Mouse (Mus musculus) intestine, postnatal 0 days (tissue): ENCODE results near the gene Iqcd. TPM values are rescaled to one million over a fixed set of nuclear protein-coding genes. Genes with fewer than 3 reads are reported as not detected.

Source experiments
- ATAC-seq: fragments of 200-750 bp; cut with Nextera tagmentation; 2 replicates; pipeline ENCODE4 v1.8.0; 2017; ENCODE audit warnings: mild to moderate bottlenecking, moderate TSS enrichment, moderate library complexity
- H3K27ac ChIP-seq: fragments of 300-500 bp; sonication (generic); 2 replicates; pipeline ENCODE4 v1.5.1; 2014; ENCODE audit warnings: mild to moderate bottlenecking, low read depth, low read length, moderate library complexity
- H3K27me3 ChIP-seq: fragments of 300-500 bp; sonication (generic); replicated peaks from 2 replicates; pipeline ENCODE4 v1.6.1; 2014; ENCODE audit warnings: low read length, mixed read lengths; ENCODE audit not compliant: control insufficient read depth, insufficient read depth
- H3K36me3 ChIP-seq: fragments of 300-500 bp; sonication (generic); 2 replicates; pipeline ENCODE4 v1.6.1; 2014; ENCODE audit warnings: mild to moderate bottlenecking, moderate library complexity; ENCODE audit not compliant: control insufficient read depth, insufficient read depth
- H3K4me1 ChIP-seq: fragments of 300-500 bp; sonication (generic); replicated peaks from 2 replicates; pipeline ENCODE4 v1.6.1; 2014; ENCODE audit warnings: antibody characterized with exemption, low read length, mixed read lengths; ENCODE audit not compliant: control insufficient read depth, insufficient read depth
- H3K4me2 ChIP-seq: fragments of 300-500 bp; sonication (generic); replicated peaks from 2 replicates; pipeline ENCODE4 v1.6.1; 2014; ENCODE audit warnings: low read depth, mild to moderate bottlenecking, moderate library complexity
- H3K4me3 ChIP-seq: fragments of 300-500 bp; sonication (generic); 2 replicates; pipeline ENCODE4 v1.5.1; 2014; ENCODE audit warnings: low read depth, low read length
- H3K9ac ChIP-seq: fragments of 300-500 bp; sonication (generic); 2 replicates; pipeline ENCODE4 v1.6.1; 2014; ENCODE audit warnings: mild to moderate bottlenecking, low read depth, low read length
- H3K9me3 ChIP-seq: fragments of 300-500 bp; sonication (generic); 2 replicates; pipeline ENCODE4 v1.6.1; 2016; ENCODE audit warnings: mixed run types; ENCODE audit not compliant: control insufficient read depth
- CTCF ChIP-seq: sonication (generic); IDR thresholded peaks from 2 replicates; pipeline ENCODE4 v1.5.1; 2016; ENCODE audit warnings: low read depth, mild to moderate bottlenecking, control low read depth, antibody characterized with exemption, moderate library complexity
- WGBS: fragments of 180-500 bp; shearing (Covaris S2); extraction: QIAGEN DNeasy Blood & Tissue Kit; methylation state at CpG from one replicate; pipeline ENCODE4 v1.1.7; 2014; 5-methylcytosine and 5-hydroxymethylcytosine counted together
- polyA plus RNA-seq: library from polyadenylated mRNA; unstranded; fragments of >200 nt; fragmentation: Nextera tagmentation; extraction: Ambion mirVana; gene quantifications from 2 replicates; pipeline ENCODE4 v1.2.1, GENCODE M21; 2015

Gene Iqcd
- polyA plus RNA-seq, 1 experiment from 2014 or later, result 0.47 TPM

DNA sequence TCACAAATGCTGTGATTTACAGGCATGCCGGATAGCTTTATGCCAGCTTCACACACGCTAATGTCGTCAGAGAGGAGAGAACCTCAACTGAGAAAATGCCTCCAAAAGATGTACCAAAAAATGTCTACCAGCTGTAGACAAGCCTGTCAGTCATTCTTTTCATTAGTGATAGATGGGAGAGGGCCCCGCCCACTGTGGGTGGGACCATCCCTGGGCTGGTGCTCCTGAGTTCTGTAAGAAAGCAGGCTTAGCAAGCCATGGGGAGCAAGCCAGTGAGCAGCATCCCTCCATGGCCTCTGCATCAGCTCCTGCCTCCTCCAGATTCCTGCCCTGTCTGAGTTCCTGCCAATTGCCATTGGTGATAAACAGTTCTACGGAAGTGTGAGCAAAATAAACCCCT is 46.8 kb downstream of the Iqcd start:
- Histone ChIP-seq H3K4me2 (no peak overlapping the region), H3K27ac (no peak overlapping the region), H3K4me1 (no peaks in the 10 kb centered on the region), H3K36me3 (no peaks in the 10 kb centered on the region), H3K9ac (no peak overlapping the region), H3K27me3 (no peaks in the 10 kb centered on the region; the same call in 1 of the 2 replicates), H3K4me3 (no peak overlapping the region), H3K9me3 (peaks cover 3% of the 10 kb centered on the region; the same call in 1 of the 2 replicates)
- ATAC-seq, result no peak
- no peak for TF ChIP-seq CTCF
- 77% methylated on average over 5 of the region's 5 CpGs for WGBS

DNA sequence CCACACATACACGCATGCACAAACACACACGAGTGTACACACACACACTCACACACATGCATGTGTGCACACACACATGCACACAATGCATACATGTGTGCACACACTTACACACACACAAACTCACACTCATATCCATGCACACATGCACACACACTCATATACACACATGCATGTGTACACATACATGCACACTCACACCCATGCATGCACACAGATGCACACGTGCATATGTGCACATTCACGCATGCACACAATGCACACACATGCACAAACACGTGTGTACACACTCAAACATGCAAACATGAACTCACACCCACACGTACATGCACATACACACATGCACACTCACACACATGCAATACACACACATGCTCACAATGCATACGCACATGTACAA is 51.3 kb downstream of the Iqcd start:
- Histone ChIP-seq H3K9ac (no peak overlapping the region), H3K4me3 (no peak overlapping the region), H3K27me3 (0 out of 2 replicates have a peak, but pooled peaks cover 4% of the 10 kb centered on the region), H3K36me3 (no peaks in the 10 kb centered on the region), H3K27ac (no peak overlapping the region), H3K9me3 (no peaks in the 10 kb centered on the region), H3K4me1 (no peaks in the 10 kb centered on the region), H3K4me2 (no peak overlapping the region)
- no peak for TF ChIP-seq CTCF
- WGBS, result 91% methylated on average over 7 of the region's 7 CpGs
- ATAC-seq, result no peak

- Histone ChIP-seq H3K9me3 (no peaks in the 10 kb centered on the region), H3K27me3 (peaks cover 4% of the 10 kb centered on the region; the same call in 1 of the 2 replicates), H3K9ac (no peak overlapping the region), H3K4me2 (no peak overlapping the region), H3K4me3 (no peak overlapping the region), H3K27ac (no peak overlapping the region), H3K36me3 (no peaks in the 10 kb centered on the region), H3K4me1 (no peaks in the 10 kb centered on the region)
- no peak for TF ChIP-seq CTCF
- ATAC-seq, result no peak
- 64% methylated on average over 14 of the region's 14 CpGs for WGBS
Measured at GRCm38 (mm10) chr5:120643365-120644085, 54.7 kb downstream of the Iqcd start.

GRCm38 (mm10) chr5:120644227-120644626 is 55.4 kb downstream of the Iqcd start:
- no peak overlapping the region for H3K4me3 ChIP-seq
- 53% methylated on average over 3 of the region's 3 CpGs for WGBS
- no peak overlapping the region for H3K27ac ChIP-seq

GRCm38 (mm10) chr5:120645851-120646250 is 57.0 kb downstream of the Iqcd start:
- Histone ChIP-seq H3K4me1 (0 out of 2 replicates have a peak, but pooled peaks cover 2% of the 10 kb centered on the region), H3K27me3 (peaks cover 20% of the 10 kb centered on the region), H3K9ac (no peak overlapping the region), H3K4me3 (no peak overlapping the region), H3K36me3 (no peaks in the 10 kb centered on the region), H3K9me3 (no peaks in the 10 kb centered on the region), H3K27ac (no peak overlapping the region), H3K4me2 (no peak overlapping the region)
- WGBS, result 54% methylated on average over 6 of the region's 6 CpGs
- no peak for ATAC-seq
- no peak for TF ChIP-seq CTCF

More at GRCm38 (mm10) chr5:120644227-120644626, 55.4 kb downstream of the Iqcd start:
- Histone ChIP-seq H3K4me1 (no peaks in the 10 kb centered on the region), H3K4me2 (no peak overlapping the region), H3K9me3 (no peaks in the 10 kb centered on the region), H3K36me3 (no peaks in the 10 kb centered on the region), H3K9ac (no peak overlapping the region), H3K27me3 (peaks cover 9% of the 10 kb centered on the region)
- TF ChIP-seq CTCF, result no peak
- no peak; the same call in 1 of the 2 replicates for ATAC-seq

DNA sequence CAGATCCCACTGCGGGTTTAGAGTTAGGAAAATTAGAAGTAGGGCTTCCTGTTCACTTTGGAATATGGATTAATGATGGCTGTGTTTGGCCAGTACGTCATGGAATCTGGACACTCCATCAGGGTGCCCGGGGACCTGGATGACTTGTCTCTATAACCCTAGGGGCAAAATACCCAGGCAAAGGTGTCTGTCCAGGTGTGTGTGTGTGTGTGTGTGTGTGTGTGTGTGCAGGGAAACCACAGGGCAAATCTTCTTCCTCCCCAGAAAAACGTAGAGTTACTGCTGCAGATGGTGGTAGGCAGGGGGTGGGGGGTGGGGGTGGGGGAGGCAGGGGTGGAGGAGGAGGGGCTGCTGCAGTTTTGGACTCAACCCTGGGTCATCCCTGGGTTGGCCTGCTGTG is 58.5 kb downstream of the Iqcd start:
- WGBS, result 65% methylated on average over 4 of the region's 4 CpGs
- ATAC-seq, result no peak
- H3K4me3 ChIP-seq, result no peak overlapping the region
- H3K9ac ChIP-seq, result no peak overlapping the region
- peaks cover 20% of the 10 kb centered on the region for H3K27me3 ChIP-seq
- no peaks in the 10 kb centered on the region for H3K36me3 ChIP-seq
- no peaks in the 10 kb centered on the region for H3K9me3 ChIP-seq
- no peak for TF ChIP-seq CTCF
- H3K27ac ChIP-seq, result no peak overlapping the region
- no peak overlapping the region for H3K4me2 ChIP-seq
- H3K4me1 ChIP-seq, result 0 out of 2 replicates have a peak, but pooled peaks cover 2% of the 10 kb centered on the region
